Mouse (Mus musculus) lung, postnatal 0 days (tissue): Measurements from ENCODE around the gene Hdac9.

ENCODE experiments used
- CTCF ChIP-seq: IDR thresholded peaks from 2 replicates; pipeline ENCODE4 v1.5.1; 2016; ENCODE audit warnings: antibody characterized with exemption, mild to moderate bottlenecking
- EP300 ChIP-seq: IDR thresholded peaks from 2 replicates; pipeline ENCODE4 v1.6.1; 2016; ENCODE audit warnings: antibody characterized with exemption, mild to moderate bottlenecking, control low read depth

DNA sequence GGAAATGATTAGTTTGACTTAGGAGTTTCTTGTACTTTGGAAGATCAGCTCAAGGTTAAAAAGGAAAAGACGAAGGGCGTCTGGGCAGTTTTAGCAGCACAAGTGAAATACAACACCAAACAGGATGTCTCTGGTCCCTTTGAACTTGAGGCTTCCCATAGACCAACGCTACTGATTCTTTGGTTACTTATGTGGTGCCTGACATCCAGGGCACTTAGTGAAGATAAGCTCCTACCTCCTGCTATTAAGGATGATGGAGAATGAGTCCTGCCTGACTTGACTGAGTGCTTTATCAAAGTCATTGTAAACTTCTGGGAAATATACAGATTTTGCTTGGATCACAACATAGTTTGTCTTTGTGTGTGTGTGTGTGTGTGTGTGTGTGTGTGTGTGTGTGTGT, 765.6 kb downstream of the Hdac9 start:
- TF ChIP-seq CTCF (no peak), EP300 (no peak)
